Mouse (Mus musculus): ENCODE data around the gene Tmem163. TPM values are rescaled to one million over a fixed set of nuclear protein-coding genes. Genes with fewer than 3 reads are reported as not detected.

Gene Tmem163
- total and polyA plus RNA-seq, 2 experiments from 2014 or later: 78.2 to 91.4 TPM

GRCm38 (mm10) chr1:127609814-127610213 lies 69.5 kb downstream of the Tmem163 start:
- no peak for TF ChIP-seq CTCF (IDR thresholded peaks at IDR 0.05)
- no peaks in the 10 kb centered on the region for H3K4me1 ChIP-seq (ENCODE audit: insufficient read depth, low read length)
- H3K27ac ChIP-seq (ENCODE audit: low read depth, low read length): no peak overlapping the region
- no peaks in the 10 kb centered on the region for H3K27me3 ChIP-seq (ENCODE audit: insufficient read depth, low read length)
- DNase-seq (ENCODE audit: low spot score) (no peak), ATAC-seq (ENCODE audit: low FRiP score) (no peak)
- H3K4me2 ChIP-seq (ENCODE audit: low read depth, low read length, poor library complexity, severe bottlenecking): no peak overlapping the region
- H3K36me3 ChIP-seq (ENCODE audit: insufficient read depth, low read length): no peaks in the 10 kb centered on the region
- H3K9me3 ChIP-seq (ENCODE audit: low read length): no peaks in the 10 kb centered on the region
- H3K4me3 ChIP-seq (ENCODE audit: low read depth, low read length): no peak overlapping the region
- 84% methylated on average over 2 of the region's 2 CpGs for WGBS
- no peak overlapping the region for H3K9ac ChIP-seq (replicated peaks; ENCODE audit: low read length, poor library complexity, severe bottlenecking)

DNA sequence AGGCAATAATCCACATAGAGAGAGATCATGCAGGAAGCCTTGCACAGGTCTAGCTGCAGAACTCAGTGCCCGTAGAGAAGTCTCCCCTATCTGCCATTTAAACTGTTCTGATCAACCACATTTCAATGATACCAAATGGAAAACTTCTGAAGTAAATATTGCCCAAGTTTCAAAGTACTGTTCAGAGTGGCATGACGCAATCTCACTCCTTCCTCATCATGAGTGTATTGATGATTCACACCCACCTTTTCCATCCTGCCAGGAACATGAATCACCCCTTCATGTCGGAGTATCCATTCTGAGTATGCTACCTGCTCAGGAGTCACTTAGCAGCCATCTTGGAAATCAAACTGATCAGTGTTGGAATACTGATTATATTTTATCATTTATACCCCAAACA lies 71.0 kb downstream of the Tmem163 start:
- no peak for TF ChIP-seq CTCF (IDR thresholded peaks at IDR 0.05)
- Histone ChIP-seq H3K4me2 (ENCODE audit: low read depth, low read length, poor library complexity, severe bottlenecking) (no peak overlapping the region), H3K27ac (ENCODE audit: low read depth, low read length) (no peak overlapping the region), H3K9me3 (ENCODE audit: low read length) (no peaks in the 10 kb centered on the region), H3K4me3 (ENCODE audit: low read depth, low read length) (no peak overlapping the region), H3K4me1 (ENCODE audit: insufficient read depth, low read length) (peaks cover 10% of the 10 kb centered on the region; the same call in 1 of the 2 replicates), H3K9ac (replicated peaks; ENCODE audit: low read length, poor library complexity, severe bottlenecking) (no peak overlapping the region), H3K36me3 (ENCODE audit: insufficient read depth, low read length) (no peaks in the 10 kb centered on the region), H3K27me3 (ENCODE audit: insufficient read depth, low read length) (no peaks in the 10 kb centered on the region)
- WGBS: 89% methylated on average over 3 of the region's 3 CpGs
- no peak for DNase-seq (ENCODE audit: low spot score)
- ATAC-seq (ENCODE audit: low FRiP score): no peak

- Histone ChIP-seq H3K27ac (ENCODE audit: low read depth, low read length) (peak overlapping the region; percentile 73), H3K9ac (replicated peaks; ENCODE audit: low read length, poor library complexity, severe bottlenecking) (no peak overlapping the region), H3K4me1 (ENCODE audit: insufficient read depth, low read length) (peaks cover 11% of the 10 kb centered on the region; the same call in 1 of the 2 replicates), H3K36me3 (ENCODE audit: insufficient read depth, low read length) (no peaks in the 10 kb centered on the region), H3K27me3 (ENCODE audit: insufficient read depth, low read length) (no peaks in the 10 kb centered on the region), H3K9me3 (ENCODE audit: low read length) (no peaks in the 10 kb centered on the region), H3K4me2 (ENCODE audit: low read depth, low read length, poor library complexity, severe bottlenecking) (no peak overlapping the region), H3K4me3 (ENCODE audit: low read depth, low read length) (no peak overlapping the region)
- peak; percentile 72 for DNase-seq (ENCODE audit: low spot score)
- ATAC-seq (ENCODE audit: low FRiP score): peak; percentile 81
- no peak for TF ChIP-seq CTCF (IDR thresholded peaks at IDR 0.05)
- 37% methylated on average over 9 of the region's 9 CpGs for WGBS
Measured at GRCm38 (mm10) chr1:127603697-127604631, 75.4 kb downstream of the Tmem163 start.

GRCm38 (mm10) chr1:127596143-127596542 lies 83.2 kb downstream of the Tmem163 start:
- no peak overlapping the region for H3K9ac ChIP-seq (replicated peaks; ENCODE audit: low read length, poor library complexity, severe bottlenecking)
- ATAC-seq (ENCODE audit: low FRiP score): no peak
- H3K4me1 ChIP-seq (ENCODE audit: insufficient read depth, low read length): no peaks in the 10 kb centered on the region
- 72% methylated on average over 4 of the region's 4 CpGs for WGBS
- no peak for TF ChIP-seq CTCF (IDR thresholded peaks at IDR 0.05)
- no peak overlapping the region for H3K4me2 ChIP-seq (ENCODE audit: low read depth, low read length, poor library complexity, severe bottlenecking)
- no peaks in the 10 kb centered on the region for H3K27me3 ChIP-seq (ENCODE audit: insufficient read depth, low read length)
- no peak overlapping the region for H3K27ac ChIP-seq (ENCODE audit: low read depth, low read length)
- H3K9me3 ChIP-seq (ENCODE audit: low read length): no peaks in the 10 kb centered on the region
- no peaks in the 10 kb centered on the region for H3K36me3 ChIP-seq (ENCODE audit: insufficient read depth, low read length)
- no peak for DNase-seq (ENCODE audit: low spot score)
- H3K4me3 ChIP-seq (ENCODE audit: low read depth, low read length): no peak overlapping the region

GRCm38 (mm10) chr1:127595735-127596134 lies 83.6 kb downstream of the Tmem163 start:
- no peaks in the 10 kb centered on the region for H3K36me3 ChIP-seq (ENCODE audit: insufficient read depth, low read length)
- 71% methylated on average over 1 of the region's 1 CpGs for WGBS
- TF ChIP-seq CTCF (IDR thresholded peaks at IDR 0.05): no peak
- H3K9me3 ChIP-seq (ENCODE audit: low read length): no peaks in the 10 kb centered on the region
- no peaks in the 10 kb centered on the region for H3K27me3 ChIP-seq (ENCODE audit: insufficient read depth, low read length)
- H3K27ac ChIP-seq (ENCODE audit: low read depth, low read length): no peak overlapping the region
- no peak overlapping the region for H3K4me3 ChIP-seq (ENCODE audit: low read depth, low read length)
- ATAC-seq (ENCODE audit: low FRiP score) (no peak), DNase-seq (ENCODE audit: low spot score) (no peak)
- H3K4me1 ChIP-seq (ENCODE audit: insufficient read depth, low read length): no peaks in the 10 kb centered on the region
- H3K4me2 ChIP-seq (ENCODE audit: low read depth, low read length, poor library complexity, severe bottlenecking): no peak overlapping the region
- no peak overlapping the region for H3K9ac ChIP-seq (replicated peaks; ENCODE audit: low read length, poor library complexity, severe bottlenecking)

GRCm38 (mm10) chr1:127589542-127589941 lies 89.8 kb downstream of the Tmem163 start:
- H3K4me2 ChIP-seq (ENCODE audit: low read depth, low read length, poor library complexity, severe bottlenecking): no peak overlapping the region
- no peaks in the 10 kb centered on the region for H3K27me3 ChIP-seq (ENCODE audit: insufficient read depth, low read length)
- no peaks in the 10 kb centered on the region for H3K4me1 ChIP-seq (ENCODE audit: insufficient read depth, low read length)
- no peaks in the 10 kb centered on the region for H3K9me3 ChIP-seq (ENCODE audit: low read length)
- no peak overlapping the region for H3K9ac ChIP-seq (replicated peaks; ENCODE audit: low read length, poor library complexity, severe bottlenecking)
- TF ChIP-seq CTCF (IDR thresholded peaks at IDR 0.05): no peak
- H3K4me3 ChIP-seq (ENCODE audit: low read depth, low read length): no peak overlapping the region
- DNase-seq (ENCODE audit: low spot score) (no peak), ATAC-seq (ENCODE audit: low FRiP score) (no peak)
- H3K36me3 ChIP-seq (ENCODE audit: insufficient read depth, low read length): no peaks in the 10 kb centered on the region
- H3K27ac ChIP-seq (ENCODE audit: low read depth, low read length): no peak overlapping the region
- WGBS: 79% methylated on average over 3 of the region's 3 CpGs
